Mouse (Mus musculus) kidney, embryonic 15.5 days (tissue): Measurements from ENCODE around the gene Kif21a. TPM values are rescaled to one million over a fixed set of nuclear protein-coding genes. Genes with fewer than 3 reads are reported as not detected.

ENCODE experiments used
- polyA plus RNA-seq: library from polyadenylated mRNA; unstranded; fragments of >200 nt; fragmentation: Nextera tagmentation; extraction: Ambion mirVana; gene quantifications from 2 replicates; pipeline ENCODE4 v1.2.1, GENCODE M21; 2015

The Kif21a gene
- polyA plus RNA-seq, 1 experiment from 2014 or later = 8.2 TPM

Other genes with a start within 250 kb of the Kif21a start
- gene Abcd2, start 141.9 kb upstream of the Kif21a start, polyA plus RNA-seq = 3.4 TPM in 2 replicates
- gene CN725425, start 149.5 kb upstream of the Kif21a start, polyA plus RNA-seq = 0.10 TPM in 1 of 2 replicates, not detected in the other